Mouse (Mus musculus) midbrain, postnatal 0 days (tissue): ENCODE measurements around the gene Stk38l. TPM values are rescaled to one million over a fixed set of nuclear protein-coding genes. Genes with fewer than 3 reads are reported as not detected.

Experiments used
- ATAC-seq: fragments of 200-750 bp; cut with Nextera tagmentation; 2 replicates; pipeline ENCODE4 v1.8.0; 2017; ENCODE audit warnings: moderate number of reproducible peaks, mild to moderate bottlenecking, moderate TSS enrichment, moderate library complexity; ENCODE audit not compliant: low FRiP score
- DNase-seq: peaks from one replicate; pipeline ENCODE4 v3.0.0-alpha.2; 2015; ENCODE audit warnings: low spot score
- H3K27ac ChIP-seq: fragments of 300-500 bp; sonication (generic); 2 replicates; pipeline ENCODE4 v1.5.1; 2014; ENCODE audit warnings: low read depth, mild to moderate bottlenecking, low read length, mixed read lengths
- H3K27me3 ChIP-seq: fragments of 300-500 bp; sonication (generic); 2 replicates; pipeline ENCODE4 v1.6.1; 2014; ENCODE audit warnings: low read length, control low read depth, mixed read lengths; ENCODE audit not compliant: insufficient read depth
- H3K36me3 ChIP-seq: fragments of 300-500 bp; sonication (generic); 2 replicates; pipeline ENCODE4 v1.6.1; 2014; ENCODE audit warnings: low read length, control low read depth, mixed read lengths; ENCODE audit not compliant: insufficient read depth
- H3K4me1 ChIP-seq: fragments of 300-500 bp; sonication (generic); 2 replicates; pipeline ENCODE4 v1.6.1; 2014; ENCODE audit warnings: mild to moderate bottlenecking, control low read depth, antibody characterized with exemption, low read length, mixed read lengths; ENCODE audit not compliant: insufficient read depth
- H3K4me2 ChIP-seq: fragments of 300-500 bp; sonication (generic); 2 replicates; pipeline ENCODE4 v1.6.1; 2014; ENCODE audit warnings: low read depth, mild to moderate bottlenecking, low read length, mixed read lengths; ENCODE audit not compliant: poor library complexity, severe bottlenecking
- H3K4me3 ChIP-seq: fragments of 300-500 bp; sonication (generic); 2 replicates; pipeline ENCODE4 v1.5.1; 2014; ENCODE audit warnings: low read depth, mild to moderate bottlenecking, low read length, moderate library complexity
- H3K9ac ChIP-seq: fragments of 300-500 bp; sonication (generic); replicated peaks from 2 replicates; pipeline ENCODE4 v1.6.1; 2014; ENCODE audit warnings: mild to moderate bottlenecking, low read length, moderate library complexity, mixed read lengths; ENCODE audit not compliant: poor library complexity, severe bottlenecking
- H3K9me3 ChIP-seq: fragments of 300-500 bp; sonication (generic); 2 replicates; pipeline ENCODE4 v1.6.1; 2016; ENCODE audit warnings: low read length, control low read depth
- CTCF ChIP-seq: IDR thresholded peaks from 2 replicates; pipeline ENCODE4 v1.5.1; 2016; ENCODE audit warnings: antibody characterized with exemption, mild to moderate bottlenecking
- WGBS: fragments of 180-500 bp; shearing (Covaris S2); extraction: QIAGEN DNeasy Blood & Tissue Kit; methylation state at CpG from one replicate; pipeline ENCODE4 v1.1.7; 2014; 5-methylcytosine and 5-hydroxymethylcytosine counted together
- polyA plus RNA-seq: library from polyadenylated mRNA; unstranded; fragments of >200 nt; fragmentation: Nextera tagmentation; extraction: Ambion mirVana; gene quantifications from 2 replicates; pipeline ENCODE4 v1.2.1, GENCODE M21; 2015
- total RNA-seq: library from RNA; depleted of rRNA; stranded (reverse); fragments of >200 nt; gene quantifications from 2 replicates; pipeline ENCODE4 v1.2.3, GENCODE M21; 2014

Gene Stk38l
- total and polyA plus RNA-seq, 2 experiments from 2014 or later: 6.6 to 12.4 TPM

DNA sequence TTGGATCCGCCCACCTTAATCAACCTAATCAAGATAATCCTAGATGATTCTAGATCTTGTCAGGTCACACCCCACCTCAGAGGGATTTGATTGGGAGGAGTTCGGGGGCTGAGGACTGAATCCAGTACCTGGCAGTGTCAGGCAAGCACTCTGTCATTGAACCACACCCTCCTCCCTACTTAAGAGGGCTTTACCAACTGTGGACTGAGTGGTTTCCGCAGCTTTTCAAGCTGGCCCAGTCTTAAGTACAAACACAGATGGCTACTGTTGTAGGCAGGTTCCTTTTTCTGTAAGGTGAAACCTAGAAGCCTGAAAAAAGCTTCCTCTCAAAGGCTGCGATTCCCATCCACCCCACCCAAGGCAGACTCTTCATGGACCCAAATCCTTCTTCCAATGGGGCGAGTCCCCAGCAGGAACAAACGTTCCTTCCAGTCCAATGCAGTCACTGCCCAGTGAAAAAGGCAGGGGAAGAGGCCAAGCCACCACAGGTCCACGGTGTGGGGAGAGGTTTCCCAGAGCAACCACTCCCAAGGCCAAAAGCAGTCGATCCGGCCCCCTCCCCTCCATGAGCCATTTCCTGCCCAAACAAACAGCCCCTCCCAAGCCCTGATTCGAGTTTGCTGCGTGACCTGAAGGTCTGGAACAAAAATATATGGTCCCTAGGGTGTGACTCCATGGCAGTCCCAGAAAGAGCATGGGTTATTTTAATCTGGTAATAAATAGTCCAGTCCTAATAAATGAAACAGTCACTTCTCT, 22.5 kb upstream of the Stk38l start:
- Histone ChIP-seq H3K27ac (no peak overlapping the region), H3K36me3 (no peaks in the 10 kb centered on the region), H3K4me2 (no peak overlapping the region), H3K9ac (no peak overlapping the region), H3K9me3 (no peaks in the 10 kb centered on the region), H3K4me1 (no peaks in the 10 kb centered on the region), H3K27me3 (no peaks in the 10 kb centered on the region), H3K4me3 (no peak overlapping the region)
- 74% methylated on average over 11 of the region's 11 CpGs for WGBS
- no peak for ATAC-seq
- TF ChIP-seq CTCF: no peak
- no peak for DNase-seq

GRCm38 (mm10) chr6:146703351-146703750, 21.4 kb upstream of the Stk38l start:
- no peak overlapping the region for H3K27ac ChIP-seq
- no peak overlapping the region for H3K4me3 ChIP-seq
- H3K4me1 ChIP-seq: no peaks in the 10 kb centered on the region
- H3K4me2 ChIP-seq: no peak overlapping the region
- H3K27me3 ChIP-seq: no peaks in the 10 kb centered on the region
- H3K9ac ChIP-seq: no peak overlapping the region
- WGBS: 90% methylated on average over 3 of the region's 3 CpGs
- no peaks in the 10 kb centered on the region for H3K36me3 ChIP-seq
- no peaks in the 10 kb centered on the region for H3K9me3 ChIP-seq
- TF ChIP-seq CTCF: no peak
- no peak for ATAC-seq
- no peak for DNase-seq

GRCm38 (mm10) chr6:146705631-146706030, 19.2 kb upstream of the Stk38l start:
- no peaks in the 10 kb centered on the region for H3K27me3 ChIP-seq
- WGBS: 97% methylated on average over 1 of the region's 1 CpGs
- no peak for TF ChIP-seq CTCF
- H3K27ac ChIP-seq: no peak overlapping the region
- no peak overlapping the region for H3K4me2 ChIP-seq
- no peak for DNase-seq
- H3K9me3 ChIP-seq: no peaks in the 10 kb centered on the region
- H3K4me1 ChIP-seq: no peaks in the 10 kb centered on the region
- H3K9ac ChIP-seq: no peak overlapping the region
- ATAC-seq: no peak
- no peaks in the 10 kb centered on the region for H3K36me3 ChIP-seq
- no peak overlapping the region for H3K4me3 ChIP-seq

DNA sequence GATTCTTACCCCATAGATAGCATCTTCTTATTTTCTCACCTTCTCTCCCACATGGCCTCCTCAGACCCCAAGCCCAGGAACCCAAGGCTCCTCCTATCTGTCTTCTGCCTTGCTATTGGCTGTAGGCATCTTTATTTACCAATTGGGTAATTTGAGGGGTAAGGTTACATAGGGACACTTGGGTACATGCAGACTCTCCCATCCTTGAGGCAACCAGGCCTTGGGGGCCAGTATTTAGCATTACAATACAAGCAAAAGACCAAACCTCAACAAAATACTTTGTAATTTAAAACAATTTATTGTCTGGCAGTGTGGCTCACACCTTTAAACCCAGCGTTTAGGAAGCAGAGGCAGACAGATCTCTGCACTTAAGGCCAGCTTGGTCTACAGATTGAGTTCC, 5.2 kb upstream of the Stk38l start:
- Histone ChIP-seq H3K4me2 (no peak overlapping the region), H3K27ac (no peak overlapping the region), H3K9ac (no peak overlapping the region), H3K27me3 (0 out of 2 replicates have a peak, but pooled peaks cover 7% of the 10 kb centered on the region), H3K9me3 (no peaks in the 10 kb centered on the region), H3K4me1 (no peaks in the 10 kb centered on the region), H3K36me3 (no peaks in the 10 kb centered on the region), H3K4me3 (no peak overlapping the region)
- TF ChIP-seq CTCF: no peak
- no peak for ATAC-seq
- DNase-seq: no peak
- 69% methylated on average over 1 of the region's 1 CpGs for WGBS

DNA sequence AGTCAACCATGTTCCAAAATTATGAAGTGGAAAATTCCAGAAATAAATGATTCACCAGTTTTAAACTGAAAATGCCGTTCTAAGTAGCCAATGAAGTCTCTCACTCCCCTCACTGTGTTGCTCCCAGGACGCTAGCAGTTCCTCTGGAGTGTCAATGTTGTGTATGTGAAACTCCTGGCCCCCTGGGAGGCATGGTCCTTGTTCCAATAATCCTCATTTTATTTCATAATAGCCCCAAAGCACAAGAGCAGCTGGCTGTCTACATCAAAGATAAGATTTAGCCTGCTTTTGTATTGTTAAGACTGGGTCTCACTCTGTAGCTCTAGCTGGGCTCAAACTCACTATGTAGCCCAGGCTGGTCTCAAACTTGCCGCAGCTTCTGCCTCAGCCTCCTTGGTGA, 990 bp upstream of the Stk38l start:
- Histone ChIP-seq H3K4me2 (no peak overlapping the region), H3K9ac (no peak overlapping the region), H3K27ac (no peak overlapping the region), H3K9me3 (no peaks in the 10 kb centered on the region), H3K4me1 (peaks cover 4% of the 10 kb centered on the region; the same call in 1 of the 2 replicates), H3K36me3 (no peaks in the 10 kb centered on the region), H3K27me3 (no peaks in the 10 kb centered on the region), H3K4me3 (no peak overlapping the region)
- WGBS: 75% methylated on average over 3 of the region's 3 CpGs
- DNase-seq (no peak), ATAC-seq (no peak)
- TF ChIP-seq CTCF: no peak

DNA sequence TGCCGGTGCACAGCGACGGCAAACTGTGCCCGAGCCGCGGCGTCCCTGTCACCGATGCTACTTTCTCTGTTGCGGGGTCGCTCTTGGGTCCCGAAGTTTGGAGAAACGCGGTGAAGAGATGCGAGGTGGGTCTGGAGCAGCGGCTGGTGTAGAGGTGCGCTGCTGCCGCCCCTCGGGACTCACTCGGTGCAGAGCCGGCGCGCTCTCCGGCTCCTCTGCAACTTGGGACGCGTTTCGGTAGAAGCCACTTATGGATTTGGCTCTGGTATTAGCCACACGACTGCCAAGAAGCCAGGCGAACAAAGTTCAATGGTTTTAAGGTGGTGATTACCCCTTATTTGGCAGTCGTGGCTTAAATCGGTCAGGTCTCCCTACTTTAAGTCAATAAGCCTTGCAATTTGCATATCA, 593 bp downstream of the Stk38l start:
- ATAC-seq (peak; percentile 39), DNase-seq (peak; percentile 21)
- WGBS: under 1% methylated on average over 30 of the region's 30 CpGs

More for the DNA sequence above, 593 bp downstream of the Stk38l start:
- no peak for TF ChIP-seq CTCF
- Histone ChIP-seq H3K4me2 (peak overlapping the region; percentile 85), H3K9ac (peak overlapping the region; percentile 62), H3K9me3 (no peaks in the 10 kb centered on the region), H3K36me3 (no peaks in the 10 kb centered on the region), H3K4me1 (peaks cover 4% of the 10 kb centered on the region; the same call in 1 of the 2 replicates), H3K27ac (peak overlapping the region; percentile 72), H3K4me3 (peak overlapping the region; percentile 82), H3K27me3 (no peaks in the 10 kb centered on the region)
